Mouse (Mus musculus): ENCODE data around the gene Hk3.

The Hk3 gene

GRCm38 (mm10) chr13:55021194-55021779 is at the start of gene Hk3:
Gene Hk3, minus strand, starts transcription at chr13:55021385.
- in situ Hi-C loops (cut with MboI; ENCODE audit: low sequenced_read_pairs) = no loop called here

- in situ Hi-C loops (cut with MboI; ENCODE audit: low sequenced_read_pairs) = no loop called here
Measured at GRCm38 (mm10) chr13:55069719-55070118, 48.5 kb upstream of the Hk3 start.

- in situ Hi-C loops (cut with MboI; ENCODE audit: low sequenced_read_pairs) = no loop called here
Measured at GRCm38 (mm10) chr13:55063276-55063675, 42.1 kb upstream of the Hk3 start.

GRCm38 (mm10) chr13:55058042-55058441 is 36.9 kb upstream of the Hk3 start:
- in situ Hi-C loops (cut with MboI; ENCODE audit: low sequenced_read_pairs) = no loop called here

- in situ Hi-C loops (cut with MboI; ENCODE audit: low sequenced_read_pairs) = no loop called here
Measured at GRCm38 (mm10) chr13:55047706-55048105, 26.5 kb upstream of the Hk3 start.

- in situ Hi-C loops (cut with MboI; ENCODE audit: low sequenced_read_pairs) = no loop called here
Measured at GRCm38 (mm10) chr13:55040016-55040415, 18.8 kb upstream of the Hk3 start.

- in situ Hi-C loops (cut with MboI; ENCODE audit: low sequenced_read_pairs) = no loop called here
Measured at GRCm38 (mm10) chr13:55024215-55024614, 3.0 kb upstream of the Hk3 start.

- in situ Hi-C loops (cut with MboI; ENCODE audit: low sequenced_read_pairs) = no loop called here
Measured at GRCm38 (mm10) chr13:55022715-55023114, 1.5 kb upstream of the Hk3 start.

- in situ Hi-C loops (cut with MboI; ENCODE audit: low sequenced_read_pairs) = no loop called here
Measured at GRCm38 (mm10) chr13:55022256-55022655, 1.1 kb upstream of the Hk3 start.

- in situ Hi-C loops (cut with MboI; ENCODE audit: low sequenced_read_pairs) = no loop called here
Measured at GRCm38 (mm10) chr13:55020051-55020450, 1.1 kb downstream of the Hk3 start.

- in situ Hi-C loops (cut with MboI; ENCODE audit: low sequenced_read_pairs) = no loop called here
Measured at GRCm38 (mm10) chr13:55019181-55019580, 2.0 kb downstream of the Hk3 start.

GRCm38 (mm10) chr13:55018700-55019099 is 2.5 kb downstream of the Hk3 start:
- in situ Hi-C loops (cut with MboI; ENCODE audit: low sequenced_read_pairs) = no loop called here

GRCm38 (mm10) chr13:55017898-55018599 is 3.1 kb downstream of the Hk3 start:
- in situ Hi-C loops (cut with MboI; ENCODE audit: low sequenced_read_pairs) = no loop called here

GRCm38 (mm10) chr13:55017154-55017897 is 3.9 kb downstream of the Hk3 start:
- in situ Hi-C loops (cut with MboI; ENCODE audit: low sequenced_read_pairs) = no loop called here

GRCm38 (mm10) chr13:55014451-55014850 is 6.7 kb downstream of the Hk3 start:
- in situ Hi-C loops (cut with MboI; ENCODE audit: low sequenced_read_pairs) = no loop called here

GRCm38 (mm10) chr13:55013702-55014344 is 7.4 kb downstream of the Hk3 start:
- in situ Hi-C loops (cut with MboI; ENCODE audit: low sequenced_read_pairs) = no loop called here

GRCm38 (mm10) chr13:55011981-55012478 is 9.2 kb downstream of the Hk3 start:
- in situ Hi-C loops (cut with MboI; ENCODE audit: low sequenced_read_pairs) = no loop called here

GRCm38 (mm10) chr13:55011103-55011502 is 10.1 kb downstream of the Hk3 start:
- in situ Hi-C loops (cut with MboI; ENCODE audit: low sequenced_read_pairs) = no loop called here

GRCm38 (mm10) chr13:55008589-55008988 is 12.6 kb downstream of the Hk3 start:
- in situ Hi-C loops (cut with MboI; ENCODE audit: low sequenced_read_pairs) = no loop called here

- in situ Hi-C loops (cut with MboI; ENCODE audit: low sequenced_read_pairs) = no loop called here
Measured at GRCm38 (mm10) chr13:55006415-55006742, 14.8 kb downstream of the Hk3 start.

GRCm38 (mm10) chr13:55005691-55006414 is 15.3 kb downstream of the Hk3 start:
- in situ Hi-C loops (cut with MboI; ENCODE audit: low sequenced_read_pairs) = no loop called here
